Mouse (Mus musculus) telencephalon, adult 2 months (tissue): ENCODE measurements around the gene Pigt.

Experiments used
- DNase-seq: peaks from one replicate; pipeline ENCODE4 v3.0.0-alpha.2; 2011; ENCODE audit warnings: low read depth, low spot score

Gene Pigt

DNA sequence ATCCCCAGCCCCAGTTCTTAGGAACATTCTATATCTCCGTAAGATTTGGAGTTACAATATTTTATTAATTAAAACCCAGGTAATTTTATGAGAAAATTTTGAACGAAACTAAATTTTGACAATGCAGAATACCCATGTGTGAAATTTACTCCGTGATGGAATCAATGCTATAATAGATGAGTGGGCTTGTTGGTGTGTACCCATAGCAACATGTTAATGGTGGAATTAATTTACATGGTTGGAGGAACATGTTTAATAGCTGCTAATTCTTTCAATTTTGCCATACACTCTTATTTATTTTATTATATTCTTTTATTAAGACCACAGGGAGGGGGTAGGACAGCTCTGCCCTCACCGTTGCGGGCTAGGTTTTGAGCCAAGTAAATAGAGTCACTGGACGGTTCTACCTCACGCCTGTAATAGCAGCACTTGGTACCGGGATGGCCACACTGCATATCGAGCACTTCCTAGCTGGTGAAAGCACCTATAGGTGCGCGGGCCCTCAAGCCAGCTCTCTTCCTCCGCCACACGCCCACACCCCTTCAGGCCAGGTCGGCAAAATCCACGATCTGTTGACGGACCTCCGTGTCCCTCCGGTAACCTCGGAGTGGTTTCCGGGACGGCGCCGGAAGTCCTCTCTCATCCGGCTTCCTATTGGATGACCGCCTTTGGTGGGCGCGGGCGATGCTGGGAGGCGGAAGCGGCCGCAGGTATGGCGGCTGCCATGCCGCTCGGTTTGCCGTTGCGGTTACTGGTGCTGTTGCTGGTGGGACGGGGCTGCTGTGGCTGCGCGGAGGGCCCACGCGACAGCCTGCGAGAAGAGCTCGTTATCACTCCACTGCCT, at the start of gene Pigt:
Gene Pigt, plus strand, starts transcription at position 674 of the 844 bp plus-strand sequence.
- DNase-seq = peak; percentile 77

DNA sequence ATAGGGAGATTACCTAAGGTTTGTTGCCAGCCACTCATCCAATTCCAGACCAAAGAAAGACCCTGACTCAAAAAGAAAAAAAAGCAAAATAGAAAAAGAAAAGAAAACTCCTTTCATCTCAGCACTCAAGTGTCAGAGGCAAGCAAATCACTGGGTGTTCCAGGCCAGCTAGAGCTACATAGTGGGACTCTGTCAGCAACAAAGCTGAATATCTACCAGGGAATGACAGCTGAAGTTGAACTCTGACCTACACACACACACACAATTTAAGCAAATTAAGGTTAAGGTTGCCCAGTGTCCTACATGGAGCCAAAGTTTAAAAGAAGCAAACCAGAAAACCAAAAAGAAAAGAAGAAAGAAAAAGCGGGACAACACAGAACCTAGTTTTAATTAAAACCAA, 49.2 kb upstream of the Pigt start:
- DNase-seq = no peak

DNA sequence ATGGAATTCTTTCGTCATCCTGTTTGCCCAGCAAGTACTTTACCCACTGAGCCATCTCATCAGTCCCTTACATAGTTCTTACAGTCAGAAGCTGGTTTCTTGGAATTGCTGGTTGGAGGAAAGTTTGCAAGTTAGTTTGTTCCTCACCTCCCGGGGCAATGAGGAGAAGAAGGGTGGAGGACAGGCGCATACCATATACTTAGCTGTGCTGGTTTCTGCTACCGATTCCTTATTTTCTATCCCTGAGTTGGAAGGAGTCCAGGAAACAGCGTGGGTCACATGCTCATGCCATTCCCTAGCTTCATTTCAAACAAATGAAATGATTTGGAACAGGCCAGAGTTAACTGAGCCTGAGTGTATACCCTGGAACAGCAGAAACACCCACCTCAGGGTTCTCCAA, 48.4 kb upstream of the Pigt start:
- no peak for DNase-seq

DNA sequence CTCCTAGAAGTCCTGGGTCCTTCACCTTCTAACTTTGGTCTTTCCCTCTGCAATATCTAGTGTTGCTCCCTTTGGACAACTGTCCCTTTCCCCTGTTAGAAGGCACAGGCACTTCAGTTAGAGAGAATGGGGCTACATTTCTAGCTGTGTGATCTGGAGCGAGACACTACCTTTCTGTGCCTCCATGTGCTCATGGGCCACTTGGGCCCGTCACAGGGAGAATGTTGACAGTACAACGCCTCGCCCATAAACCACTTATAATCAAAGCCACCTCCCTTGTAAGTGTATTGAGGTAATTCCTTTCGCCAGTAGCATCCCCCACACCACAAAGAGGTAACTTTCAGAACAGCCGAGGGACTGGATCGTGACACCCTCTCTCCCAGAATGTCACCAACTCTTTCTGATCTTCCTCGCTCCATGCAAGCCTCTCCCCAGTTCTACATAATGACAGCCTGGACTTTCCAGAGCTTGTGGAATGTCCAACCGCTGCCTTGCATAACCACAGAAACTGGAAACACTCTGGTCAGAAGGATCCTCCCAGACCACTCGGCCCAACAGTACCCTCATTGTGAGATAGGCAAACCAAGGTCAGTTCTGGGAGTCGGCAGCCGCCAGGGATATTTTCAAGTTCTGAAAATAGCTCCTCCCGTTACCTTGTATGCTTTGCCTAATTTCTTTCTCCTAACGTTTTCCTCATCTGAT, 47.8 kb upstream of the Pigt start:
- no peak for DNase-seq

DNA sequence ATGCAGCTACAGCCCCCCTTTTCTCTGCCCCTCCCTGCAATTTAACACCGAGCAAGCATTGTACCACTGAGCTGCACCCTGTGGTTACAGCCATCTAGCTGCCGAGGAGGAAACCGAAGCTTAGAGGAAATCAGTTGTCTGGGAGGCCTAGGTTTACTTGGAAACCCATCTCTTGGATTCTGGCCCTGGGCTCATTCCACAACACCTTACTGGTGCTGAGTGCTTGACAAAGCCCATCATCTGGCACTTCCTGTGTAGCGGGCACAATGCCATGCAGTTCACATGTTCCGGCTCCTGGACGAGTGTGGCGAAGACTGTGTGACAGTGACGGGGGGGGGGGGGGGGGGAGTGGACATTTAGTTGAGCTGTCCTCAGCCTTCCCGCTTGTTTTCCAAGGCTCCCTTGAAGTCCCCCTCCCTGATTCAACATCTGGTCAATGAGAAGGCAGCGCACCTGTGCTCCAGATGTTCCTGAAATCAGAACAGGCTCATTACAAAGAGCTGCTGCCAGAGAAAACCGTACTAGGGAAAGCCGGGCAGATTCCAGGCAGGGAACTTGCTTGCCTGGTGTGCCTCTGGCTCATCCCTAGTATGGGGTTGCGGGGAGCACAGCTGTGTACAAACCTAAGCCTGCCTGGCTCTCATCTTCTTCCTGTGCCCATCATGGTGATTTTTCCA, 45.2 kb upstream of the Pigt start:
- no peak for DNase-seq

DNA sequence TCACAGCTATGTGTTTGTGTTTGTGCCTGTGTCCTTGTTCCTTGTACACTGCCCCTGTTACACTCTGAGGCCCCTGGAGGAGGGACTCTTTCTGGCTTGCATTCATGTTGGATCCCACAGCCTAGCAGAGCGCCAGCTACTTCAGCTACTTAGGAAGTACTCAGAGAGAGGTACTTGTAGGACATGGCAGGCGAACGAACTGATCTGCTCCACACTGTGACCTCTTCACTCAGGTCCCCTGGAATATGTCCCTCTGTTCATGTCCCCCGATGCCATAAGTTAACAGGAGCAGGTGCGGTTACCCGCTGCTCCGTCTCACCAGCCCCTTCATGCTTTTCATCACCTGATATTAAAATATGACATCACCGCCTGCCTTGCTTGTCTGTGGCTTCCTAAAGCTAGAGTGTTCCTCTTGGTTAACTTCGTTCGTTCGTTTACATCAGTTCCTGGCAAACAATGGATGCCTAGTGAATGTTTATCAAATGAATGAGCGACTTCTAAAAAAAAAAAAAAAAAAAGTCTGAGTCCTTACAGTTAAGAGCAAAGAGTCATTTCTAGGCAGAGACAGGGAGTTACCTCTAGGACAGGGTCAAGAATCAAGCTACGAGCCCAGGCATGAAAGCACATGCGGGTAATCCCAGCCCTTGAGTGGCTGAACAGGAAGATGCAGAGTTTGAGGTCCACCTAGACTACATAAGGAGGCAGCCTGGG, 44.1 kb upstream of the Pigt start:
- no peak for DNase-seq

DNA sequence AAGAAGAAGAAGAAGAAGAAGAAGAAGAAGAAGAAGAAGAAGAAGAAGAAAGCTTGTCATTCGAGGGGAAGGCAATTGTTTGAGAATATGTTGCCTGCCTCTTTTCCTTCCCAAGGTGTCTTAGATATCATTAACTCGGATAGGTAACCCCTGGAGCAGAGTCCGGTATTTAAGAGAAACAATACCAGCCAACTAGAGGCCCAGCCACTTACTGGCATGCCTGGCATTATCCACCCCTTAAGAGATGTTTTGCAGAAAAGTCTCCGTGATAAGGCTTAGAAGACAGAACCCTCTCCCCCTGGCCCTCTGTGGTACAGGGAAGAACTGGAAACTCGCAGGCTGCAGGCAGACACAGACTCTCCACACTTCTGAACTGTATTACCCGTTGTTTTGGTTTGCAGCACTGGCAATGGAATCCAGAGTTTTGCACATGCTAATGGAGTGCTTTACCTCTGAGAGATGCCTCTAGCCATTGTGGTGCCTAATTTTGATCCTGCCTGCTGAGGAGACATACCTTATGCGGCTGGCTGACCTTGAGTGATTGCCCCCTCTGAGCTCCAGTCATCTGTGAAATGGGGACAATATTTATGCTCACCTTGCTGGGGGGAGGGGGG, 43.3 kb upstream of the Pigt start:
- DNase-seq = no peak

DNA sequence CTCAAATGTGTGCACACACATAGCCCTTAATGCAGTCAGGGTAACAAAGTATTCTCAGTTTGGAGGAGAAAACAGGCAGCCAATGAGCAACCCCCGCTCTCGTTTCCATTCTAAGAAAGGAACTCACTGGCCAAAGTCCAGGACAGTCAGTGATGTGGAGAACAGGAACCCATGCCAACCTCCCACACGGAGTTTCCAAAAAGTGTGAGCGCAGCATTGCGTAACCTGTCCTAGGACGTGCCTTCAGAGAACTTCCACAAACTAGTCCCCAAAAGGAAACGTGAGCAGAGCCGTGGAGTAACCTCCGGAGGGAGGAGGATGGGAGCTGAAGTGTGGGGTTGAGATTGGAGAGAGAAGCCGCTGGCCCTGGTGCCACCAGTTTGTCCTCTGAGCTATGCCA, 42.5 kb upstream of the Pigt start:
- DNase-seq = peak; percentile 83

DNA sequence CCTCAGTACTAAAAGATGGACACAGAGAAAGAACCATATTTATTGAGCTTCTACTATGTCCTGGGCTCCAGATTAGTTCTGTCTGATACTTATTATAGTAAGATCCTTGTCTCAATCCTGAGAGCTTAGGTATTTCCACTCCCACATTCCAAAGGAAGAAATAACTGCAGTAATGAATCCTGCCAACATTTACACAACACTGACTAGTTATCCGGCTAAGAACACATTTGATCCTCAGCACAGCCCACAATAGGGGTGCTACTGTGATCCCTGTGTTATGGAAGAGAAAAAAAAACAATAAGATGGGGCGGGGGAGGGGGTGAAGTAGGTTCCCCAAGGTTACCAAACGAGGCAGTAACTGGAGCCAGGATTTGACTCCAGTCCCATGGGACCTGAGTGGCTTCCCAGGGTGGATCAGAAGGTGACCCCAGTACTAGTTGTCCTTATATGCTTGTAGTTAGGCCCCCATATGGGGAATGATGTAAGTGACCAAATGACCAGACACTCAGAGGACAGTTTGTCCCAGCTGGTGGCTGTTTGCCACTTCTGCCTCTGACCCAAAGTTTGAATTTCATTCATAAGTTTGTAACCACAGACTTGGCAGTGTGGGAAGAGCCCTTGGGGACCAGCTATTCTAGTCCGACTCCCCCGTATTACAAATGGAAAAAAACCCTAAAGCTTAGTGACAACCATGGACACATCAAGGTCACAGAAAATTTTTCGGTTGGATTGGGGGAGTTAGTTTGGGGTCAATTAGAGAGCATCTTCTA, 41.7 kb upstream of the Pigt start:
- DNase-seq = no peak

DNA sequence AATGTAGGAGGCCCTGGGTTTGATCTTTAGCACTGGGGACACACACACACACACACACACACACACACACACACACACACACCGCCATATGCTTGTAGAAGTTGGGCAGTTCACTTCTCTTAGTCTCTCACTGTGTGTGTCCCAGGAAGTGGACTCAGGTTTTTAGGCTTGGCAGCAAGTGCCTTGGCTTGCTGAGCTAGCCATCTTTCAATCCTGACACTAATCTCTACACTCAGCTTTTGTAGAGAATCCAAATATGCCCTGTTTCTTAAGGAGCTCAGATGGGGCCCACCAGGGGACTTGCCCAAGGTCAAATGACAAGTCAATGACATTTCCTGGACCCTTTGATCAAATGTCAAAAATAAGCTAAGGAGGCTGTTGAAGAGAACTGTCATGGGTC, 40.9 kb upstream of the Pigt start:
- DNase-seq = no peak

DNA sequence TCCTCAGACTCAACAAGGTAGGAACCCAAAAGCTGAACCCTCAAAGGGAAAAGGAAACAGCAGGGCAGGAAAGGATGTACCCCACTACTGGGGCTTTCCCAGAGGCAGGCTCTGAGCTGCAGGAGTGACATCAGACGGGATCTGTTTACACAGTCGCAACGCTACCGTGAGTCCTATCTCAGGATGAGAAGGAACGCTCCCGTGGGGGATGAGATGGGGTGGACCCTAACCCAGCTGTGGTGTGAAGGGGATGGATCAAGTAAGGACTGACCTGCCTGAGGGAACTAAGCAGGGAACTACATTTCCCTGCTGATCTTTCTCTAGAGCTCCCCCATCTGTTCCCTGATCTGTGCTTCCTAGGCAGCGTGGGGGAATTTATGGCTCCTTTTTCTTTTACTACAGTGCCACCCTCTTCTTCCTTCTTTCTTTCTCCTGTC, 40.4 kb upstream of the Pigt start, which contains the start of gene Sys1:
Gene Sys1, plus strand, starts transcription at position 101 of the 437 bp plus-strand sequence.
- peak; percentile 58 for DNase-seq

DNA sequence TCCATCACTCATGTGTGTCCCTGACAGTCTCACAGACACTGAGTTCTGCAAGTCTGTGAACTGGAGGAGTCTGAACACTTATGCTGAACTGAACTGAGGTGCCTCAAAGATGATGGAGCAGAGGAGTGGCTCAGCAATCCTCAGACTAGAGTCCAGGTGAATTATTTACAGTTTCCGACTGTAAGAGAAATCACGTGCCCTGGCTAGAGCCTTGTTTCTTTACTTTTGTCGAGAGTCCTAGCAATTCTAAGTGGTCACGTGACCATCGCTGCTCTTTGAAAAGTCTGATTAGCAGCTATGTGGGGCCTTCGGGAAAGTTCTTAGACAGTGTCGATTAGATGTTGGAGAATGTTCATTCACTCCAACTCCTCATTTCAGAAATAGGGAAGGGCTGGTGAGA, 39.4 kb upstream of the Pigt start:
- DNase-seq = no peak

DNA sequence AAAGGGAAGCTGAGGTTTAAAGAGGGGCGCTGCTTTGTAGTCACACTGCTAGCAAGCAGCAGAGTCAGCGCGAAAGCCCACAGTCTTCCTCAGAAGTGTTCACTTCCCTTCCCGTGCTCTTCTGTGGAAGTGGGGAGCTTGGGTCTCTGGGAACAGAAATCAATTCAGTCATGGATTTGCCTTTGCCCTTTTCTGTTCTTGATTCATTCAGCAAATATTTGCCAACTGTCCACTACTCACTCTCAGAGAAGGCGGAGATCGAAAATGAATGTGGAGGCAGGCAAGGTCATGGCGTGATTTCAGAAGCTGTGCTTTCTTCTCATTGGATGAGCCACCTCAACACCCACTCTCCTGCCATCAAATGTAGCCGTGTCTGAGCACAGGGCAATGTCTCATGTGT, 38.8 kb upstream of the Pigt start:
- DNase-seq = no peak

DNA sequence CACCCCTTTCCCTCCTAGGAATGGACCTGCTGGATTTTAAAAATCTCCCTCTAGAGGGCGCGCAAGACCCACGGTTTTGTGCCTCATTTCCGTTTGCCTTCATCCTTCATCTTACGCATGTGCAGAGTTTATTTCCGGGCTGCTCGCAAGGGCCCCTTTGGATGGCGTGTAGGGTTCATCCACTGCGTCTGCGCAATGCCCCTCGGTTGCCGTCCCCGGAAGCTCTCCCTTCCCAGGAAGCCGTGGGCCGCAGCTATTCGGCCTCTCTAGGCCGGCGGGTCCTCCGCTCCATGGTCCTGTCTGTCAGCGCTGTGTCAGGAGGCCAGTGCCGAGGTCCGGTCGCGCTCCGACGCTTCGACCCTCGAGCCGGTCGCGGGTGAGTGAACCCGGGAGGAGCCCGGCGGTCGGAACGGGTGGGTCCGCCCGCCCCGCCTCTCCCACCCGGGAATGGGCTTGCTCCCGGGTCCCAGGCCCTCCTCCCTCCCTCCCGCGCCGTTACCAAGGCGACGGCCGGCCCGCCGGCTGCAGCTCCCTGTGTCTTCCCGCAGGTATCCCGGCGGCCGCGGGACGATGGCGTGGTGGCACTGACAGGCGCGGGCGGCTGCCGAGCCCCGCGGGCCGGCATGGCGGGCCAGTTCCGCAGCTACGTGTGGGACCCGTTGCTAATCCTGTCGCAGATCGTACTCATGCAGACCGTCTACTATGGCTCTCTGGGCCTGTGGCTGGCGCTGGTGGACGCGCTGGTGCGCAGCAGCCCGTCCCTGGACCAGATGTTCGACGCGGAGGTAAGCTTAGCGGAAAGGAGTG, 36.4 kb upstream of the Pigt start, which contains the start of gene Gm20458:
Gene Gm20458, plus strand, starts transcription at position 223 of the 807 bp plus-strand sequence.
- peak; percentile 99 for DNase-seq

DNA sequence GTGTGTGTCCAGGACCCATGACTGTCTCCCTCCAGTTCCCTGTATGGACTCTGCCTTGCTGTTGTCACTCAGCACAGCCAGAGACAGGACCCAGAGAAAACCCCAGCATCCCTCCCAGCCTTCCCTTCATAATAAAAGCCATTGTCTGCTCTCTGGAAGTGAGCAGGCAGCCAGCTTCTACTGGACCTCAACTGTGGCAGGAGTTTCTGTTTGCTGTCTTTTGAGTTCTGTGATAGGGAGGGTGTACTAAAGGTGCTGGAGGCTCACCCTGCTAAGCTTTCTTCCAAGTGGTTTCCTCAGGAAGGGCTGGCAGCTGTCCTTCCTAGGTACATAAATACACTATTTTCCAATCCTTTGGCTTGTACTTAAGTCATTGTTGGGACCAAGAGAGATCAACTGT, 32.2 kb upstream of the Pigt start:
- no peak for DNase-seq

DNA sequence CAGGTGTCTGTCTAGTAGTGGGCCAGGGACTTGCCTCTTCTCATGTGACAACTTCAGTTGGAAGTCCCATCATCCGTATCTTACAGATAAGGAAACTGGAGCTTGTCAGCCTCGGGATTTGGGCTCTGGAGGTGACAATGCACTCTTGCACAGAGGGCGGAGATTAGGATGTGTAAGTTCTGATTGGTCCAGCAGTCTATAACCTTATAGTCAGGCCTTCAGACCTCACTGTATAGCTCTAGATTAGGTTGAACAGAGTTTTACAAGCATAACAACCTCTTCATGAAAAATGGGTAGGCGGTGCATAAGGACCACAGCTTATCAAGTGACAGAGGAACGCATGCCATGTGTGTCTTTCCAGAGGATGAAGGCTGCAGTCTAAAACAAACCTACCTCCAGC, 30.5 kb upstream of the Pigt start:
- no peak for DNase-seq

DNA sequence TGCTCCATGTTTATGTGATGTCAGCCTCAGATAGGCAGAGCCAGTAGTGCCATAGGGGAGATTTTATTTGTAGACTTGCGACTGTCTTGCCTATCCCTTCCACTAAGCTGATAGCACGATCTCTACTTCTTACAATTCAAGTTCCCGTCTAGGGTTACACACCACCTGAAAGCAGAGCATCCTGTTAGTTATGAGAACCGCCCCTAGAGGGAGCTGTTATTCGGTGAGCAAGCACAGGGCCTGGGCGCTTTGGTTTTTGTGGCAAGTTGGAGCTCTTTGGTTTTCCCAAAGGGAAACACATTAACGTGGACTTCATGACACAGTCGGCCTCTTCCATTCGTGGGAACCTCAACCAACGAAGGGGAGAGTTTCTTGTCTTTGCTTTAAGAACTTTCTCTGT, 27.1 kb upstream of the Pigt start:
- DNase-seq = no peak

DNA sequence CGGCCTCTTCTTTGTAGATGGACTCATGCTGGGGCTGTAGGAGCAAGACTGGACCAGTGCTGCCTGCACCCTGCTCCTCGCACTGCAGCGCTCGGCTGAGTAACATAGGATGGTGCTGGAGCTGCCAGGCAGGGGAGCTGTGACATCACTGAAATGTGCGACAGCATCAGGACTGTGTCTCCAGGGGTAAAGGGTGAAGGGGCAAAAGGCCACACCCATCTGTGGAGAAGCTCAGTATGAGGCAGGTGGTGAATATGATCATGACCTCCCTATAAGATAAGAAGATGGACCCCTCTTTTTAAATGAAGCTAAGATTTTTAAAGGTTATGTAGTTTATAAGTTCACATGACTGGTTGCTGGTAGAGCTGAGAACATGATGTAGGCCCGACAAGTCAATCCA, 23.7 kb upstream of the Pigt start, which contains the start of gene Trp53tg5:
Gene Trp53tg5, minus strand, starts transcription at position 101 of the 400 bp plus-strand sequence.
- DNase-seq = no peak

DNA sequence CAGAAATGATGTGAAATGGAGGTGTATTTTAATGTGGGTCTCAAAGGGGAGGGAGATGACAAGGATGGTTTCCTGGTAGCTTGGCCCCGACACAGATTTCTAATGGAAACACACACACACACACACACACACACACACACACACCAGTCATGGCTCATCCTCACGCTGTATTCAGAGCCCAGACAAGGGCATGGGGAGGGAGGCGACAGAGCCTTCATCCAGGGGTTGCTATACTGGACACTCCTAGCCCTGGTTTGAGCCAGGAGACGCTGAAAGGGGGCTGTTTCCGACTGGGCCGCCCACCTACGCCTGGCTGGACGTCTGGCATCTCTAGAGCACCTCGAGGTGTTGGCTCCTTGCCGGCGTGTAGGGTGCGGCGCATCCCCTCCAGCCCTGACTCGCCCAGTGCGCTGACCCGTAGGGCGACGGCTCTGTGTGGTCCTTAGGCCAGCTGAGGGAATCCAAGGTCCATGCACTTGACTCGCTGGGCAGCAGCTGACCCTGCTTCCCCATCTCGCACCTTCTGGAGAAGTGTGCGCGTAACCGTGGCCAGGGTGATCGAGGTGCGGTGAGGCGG, 11.6 kb upstream of the Pigt start, which contains the start of gene Dbndd2:
Gene Dbndd2, plus strand, starts transcription at position 426 of the 577 bp plus-strand sequence.
- DNase-seq = no peak
